Mouse (Mus musculus) C2C12 (cell line): Measurements from ENCODE around the gene Mycbpap. TPM values are rescaled to one million over a fixed set of nuclear protein-coding genes. Genes with fewer than 3 reads are reported as not detected.

Source experiments
- H3K27me3 ChIP-seq: one replicate; pipeline ENCODE4 v1.6.1; 2011; ENCODE audit not compliant: control insufficient read depth, insufficient read depth, insufficient read length
- H3K36me3 ChIP-seq: one replicate; pipeline ENCODE4 v1.6.1; 2011; ENCODE audit not compliant: control insufficient read depth, insufficient read depth
- H3K4me3 ChIP-seq: one replicate; pipeline ENCODE4 v1.5.1; 2011; ENCODE audit warnings: mild to moderate bottlenecking, control low read depth; ENCODE audit not compliant: poor library complexity, insufficient read depth, severe bottlenecking
- H3K79me2 ChIP-seq: one replicate; pipeline ENCODE4 v1.6.1; 2011; ENCODE audit not compliant: control insufficient read depth, insufficient read depth
- H3K79me3 ChIP-seq: one replicate; pipeline ENCODE4 v1.6.1; 2011; ENCODE audit warnings: low read depth, control low read depth
- H3ac ChIP-seq: one replicate; pipeline ENCODE3; 2011; ENCODE audit warnings: low read depth; ENCODE audit not compliant: control insufficient read depth, insufficient read length
- CEBPB ChIP-seq: IDR thresholded peaks from one replicate; pipeline ENCODE4 v1.6.1; 2011; ENCODE audit warnings: low read depth, mild to moderate bottlenecking, control low read depth, moderate library complexity
- CTCF ChIP-seq: IDR thresholded peaks from one replicate; pipeline ENCODE4 v1.5.1; 2011; ENCODE audit not compliant: control insufficient read depth, insufficient read depth, insufficient read length
- FOSL1 ChIP-seq: IDR thresholded peaks from one replicate; pipeline ENCODE4 v1.8.0; 2011; ENCODE audit warnings: mild to moderate bottlenecking, low read length; ENCODE audit not compliant: poor library complexity, insufficient read depth, severe bottlenecking
- MAX ChIP-seq: IDR thresholded peaks from one replicate; pipeline ENCODE4 v1.6.1; 2011; ENCODE audit warnings: mild to moderate bottlenecking, control low read depth
- MYOD1 ChIP-seq: IDR thresholded peaks from one replicate; pipeline ENCODE4 v1.6.1; 2011; ENCODE audit warnings: low read depth; ENCODE audit not compliant: control insufficient read depth, insufficient read length
- MYOG ChIP-seq: IDR thresholded peaks from one replicate; pipeline ENCODE4 v1.6.1; 2011; ENCODE audit not compliant: control insufficient read depth, insufficient read length; ENCODE audit errors: extremely low read depth
- USF1 ChIP-seq: IDR thresholded peaks from one replicate; pipeline ENCODE4 v1.6.1; 2011; ENCODE audit warnings: low read depth, mild to moderate bottlenecking, control low read depth, moderate library complexity
- polyA plus RNA-seq: library from polyadenylated mRNA; unstranded; fragments of >200 nt; fragmentation: generic; extraction: Trizol; gene quantifications from one replicate; pipeline ENCODE4 v1.2.1, GENCODE M21; 2012; ENCODE audit warnings: missing spikeins

Mycbpap gene
- polyA plus RNA-seq, 1 experiment: not detected

DNA sequence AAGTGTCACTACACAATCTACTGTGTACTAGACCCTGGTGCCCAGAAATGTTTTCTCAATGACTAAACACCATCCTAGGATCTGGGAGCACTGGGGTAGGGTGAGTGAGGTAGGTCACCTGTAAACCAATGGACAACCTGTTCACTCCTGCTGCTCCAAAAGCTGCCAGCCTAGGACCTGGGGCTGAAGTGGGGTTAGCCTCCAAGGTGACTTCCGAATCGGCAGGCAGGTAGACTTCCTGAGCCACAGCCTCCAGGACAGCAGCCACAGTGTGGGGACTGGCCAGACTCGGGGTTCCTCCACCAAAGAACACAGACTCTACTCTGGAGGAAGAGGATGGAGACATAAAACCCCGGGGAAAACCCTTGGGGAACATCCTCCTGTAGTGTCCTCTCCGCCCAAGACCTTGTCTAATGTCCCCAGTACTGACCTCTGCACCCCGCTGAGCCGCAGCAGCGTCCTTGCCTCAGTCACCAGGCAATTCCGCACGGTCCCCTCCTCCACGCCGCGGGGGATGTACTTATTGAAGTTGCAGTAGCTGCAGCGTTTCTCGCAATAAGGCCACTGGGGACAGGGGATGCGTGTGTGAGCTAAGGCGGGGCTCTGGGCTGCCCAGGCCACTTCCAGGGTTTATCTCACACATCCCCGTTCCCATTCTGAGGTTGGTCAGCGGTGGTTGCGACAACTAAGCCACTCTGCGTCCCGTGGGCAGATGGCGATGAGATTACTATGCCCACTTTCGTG, 26.7 kb upstream of the Mycbpap start:
- TF ChIP-seq CTCF: no peak
- Histone ChIP-seq H3K27me3 (no peaks in the 10 kb centered on the region), H3K36me3 (no peaks in the 10 kb centered on the region), H3K79me3 (no peaks in the 10 kb centered on the region), H3K79me2 (no peaks in the 10 kb centered on the region), H3K4me3 (peak overlapping the region; percentile 38), H3ac (peak overlapping the region; percentile 93)

DNA sequence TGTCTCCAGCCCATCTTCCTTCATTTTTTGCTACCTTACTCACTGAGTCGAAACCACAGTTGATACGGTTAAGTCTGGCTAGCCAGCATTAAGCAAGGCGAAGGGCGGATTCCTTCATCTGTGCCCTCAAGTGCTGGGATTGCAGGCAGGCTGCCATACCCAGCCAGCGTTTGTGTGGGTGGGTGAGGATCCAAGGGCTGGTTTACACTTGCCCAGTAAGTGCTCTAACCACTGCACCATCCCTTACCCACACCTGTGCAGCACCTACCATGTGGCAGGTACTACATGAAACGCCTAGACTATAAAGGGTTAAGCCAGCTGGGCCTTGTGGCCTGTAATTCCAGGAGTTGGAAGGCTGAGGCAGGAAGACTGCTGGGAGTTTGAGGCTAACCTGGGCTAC, 25.7 kb upstream of the Mycbpap start:
- no peak overlapping the region for H3K4me3 ChIP-seq
- H3K27me3 ChIP-seq: no peaks in the 10 kb centered on the region
- no peak overlapping the region for H3ac ChIP-seq
- H3K79me3 ChIP-seq: no peaks in the 10 kb centered on the region
- no peaks in the 10 kb centered on the region for H3K79me2 ChIP-seq
- no peak for TF ChIP-seq CEBPB
- no peak for TF ChIP-seq MAX
- no peak for TF ChIP-seq MYOD1
- no peak for TF ChIP-seq MYOG
- no peaks in the 10 kb centered on the region for H3K36me3 ChIP-seq

DNA sequence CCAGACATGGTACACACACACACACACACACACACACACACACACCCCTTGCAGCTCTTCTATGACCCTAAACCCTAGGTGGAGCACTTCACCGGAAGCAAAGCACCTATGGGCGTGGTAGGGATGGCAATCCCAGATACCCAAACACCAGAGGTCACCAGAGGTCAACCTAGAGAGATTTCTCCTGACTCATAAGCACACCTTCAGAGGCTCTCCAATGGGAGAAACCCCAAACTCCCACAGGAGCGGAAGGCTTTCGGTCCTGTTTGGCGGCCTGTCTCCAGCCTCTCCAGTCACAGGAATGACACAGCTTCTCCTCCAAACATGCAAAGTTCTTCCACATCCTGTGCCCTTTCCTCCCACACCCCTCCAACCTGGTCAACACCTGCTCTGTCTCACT, 24.8 kb upstream of the Mycbpap start:
- Histone ChIP-seq H3K79me3 (no peaks in the 10 kb centered on the region), H3K27me3 (no peaks in the 10 kb centered on the region), H3K79me2 (no peaks in the 10 kb centered on the region), H3K4me3 (no peak overlapping the region), H3K36me3 (no peaks in the 10 kb centered on the region), H3ac (no peak overlapping the region)
- TF ChIP-seq MYOD1 (no peak), FOSL1 (no peak), CTCF (no peak), MYOG (no peak), MAX (no peak), USF1 (no peak), CEBPB (no peak)

DNA sequence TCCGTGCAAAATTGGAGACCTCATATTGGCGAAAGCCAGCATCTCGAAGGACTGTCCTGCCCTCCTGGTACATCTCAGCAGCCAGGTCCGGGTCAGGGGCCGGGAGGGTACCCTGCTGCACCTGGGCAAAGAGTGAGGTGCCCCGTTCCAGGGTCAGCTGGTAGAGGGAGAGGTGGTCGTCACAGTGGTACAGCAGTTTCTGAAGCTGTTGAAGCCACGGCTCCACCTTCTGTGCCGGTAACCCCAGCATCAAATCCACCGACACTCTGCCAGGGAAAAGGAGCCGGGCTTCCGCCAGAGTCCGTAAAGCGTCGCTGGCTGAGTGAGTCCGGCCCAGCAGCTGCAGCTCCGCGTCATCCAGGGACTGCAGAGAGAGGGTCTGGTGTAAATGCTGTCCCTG, 22.9 kb upstream of the Mycbpap start:
- Histone ChIP-seq H3ac (no peak overlapping the region), H3K4me3 (no peak overlapping the region), H3K36me3 (no peaks in the 10 kb centered on the region), H3K79me3 (no peaks in the 10 kb centered on the region), H3K27me3 (no peaks in the 10 kb centered on the region), H3K79me2 (no peaks in the 10 kb centered on the region)
- no peak for TF ChIP-seq CTCF
- no peak for TF ChIP-seq MYOD1
- TF ChIP-seq USF1: no peak
- no peak for TF ChIP-seq MAX
- no peak for TF ChIP-seq CEBPB
- no peak for TF ChIP-seq MYOG
- TF ChIP-seq FOSL1: no peak

DNA sequence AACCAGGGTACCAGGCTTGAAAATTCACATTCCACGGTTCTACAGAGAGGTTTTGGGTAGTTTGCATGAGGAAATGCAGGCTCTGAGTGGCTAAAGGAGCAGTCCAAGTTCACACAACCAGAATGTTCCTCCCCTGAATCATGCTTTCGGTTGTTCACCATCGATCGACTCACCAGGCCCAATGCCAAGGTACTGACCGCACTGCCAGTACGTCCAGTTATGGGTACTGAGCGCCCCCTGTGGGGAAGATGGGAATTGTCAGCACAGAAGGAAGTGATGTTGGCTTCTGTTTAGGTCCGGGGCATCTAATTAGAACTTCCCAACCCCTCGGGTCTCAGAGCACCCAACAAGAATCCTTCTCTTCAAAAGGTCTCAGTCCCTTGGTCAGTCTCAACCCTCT, 22.4 kb upstream of the Mycbpap start:
- Histone ChIP-seq H3K36me3 (no peaks in the 10 kb centered on the region), H3K79me3 (no peaks in the 10 kb centered on the region), H3K27me3 (no peaks in the 10 kb centered on the region), H3K79me2 (no peaks in the 10 kb centered on the region), H3K4me3 (no peak overlapping the region), H3ac (no peak overlapping the region)
- TF ChIP-seq FOSL1: peak; percentile 36
- TF ChIP-seq MYOD1: no peak
- TF ChIP-seq MAX: peak; percentile 72
- peak; percentile 86 for TF ChIP-seq CTCF
- TF ChIP-seq MYOG: no peak
- TF ChIP-seq CEBPB: no peak
- TF ChIP-seq USF1: no peak

DNA sequence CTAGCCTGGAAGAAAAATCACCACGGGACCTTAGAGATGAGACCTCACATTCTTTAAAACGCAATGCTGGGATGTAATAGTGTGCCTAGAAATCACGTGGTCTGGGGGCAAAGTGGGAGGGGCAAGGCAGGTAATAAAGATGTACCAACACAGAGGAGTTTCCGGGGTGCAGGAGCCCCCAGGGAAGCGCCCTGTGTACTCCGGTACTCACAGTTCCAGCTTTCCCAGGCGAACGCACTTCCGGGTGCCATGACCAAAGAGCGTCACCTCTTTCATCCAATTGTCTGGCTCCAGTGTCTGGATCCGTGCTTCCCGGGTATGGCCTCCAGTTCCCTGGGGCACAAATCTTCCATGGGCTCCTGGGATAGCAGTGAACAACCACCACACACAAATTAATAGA, 21.8 kb upstream of the Mycbpap start:
- Histone ChIP-seq H3ac (peak overlapping the region; percentile 26), H3K79me3 (no peaks in the 10 kb centered on the region), H3K27me3 (no peaks in the 10 kb centered on the region), H3K36me3 (no peaks in the 10 kb centered on the region), H3K4me3 (no peak overlapping the region), H3K79me2 (no peaks in the 10 kb centered on the region)
- TF ChIP-seq FOSL1: no peak
- TF ChIP-seq MYOG: no peak
- TF ChIP-seq CEBPB: no peak
- TF ChIP-seq USF1: no peak
- TF ChIP-seq CTCF: no peak
- TF ChIP-seq MYOD1: no peak
- no peak for TF ChIP-seq MAX

DNA sequence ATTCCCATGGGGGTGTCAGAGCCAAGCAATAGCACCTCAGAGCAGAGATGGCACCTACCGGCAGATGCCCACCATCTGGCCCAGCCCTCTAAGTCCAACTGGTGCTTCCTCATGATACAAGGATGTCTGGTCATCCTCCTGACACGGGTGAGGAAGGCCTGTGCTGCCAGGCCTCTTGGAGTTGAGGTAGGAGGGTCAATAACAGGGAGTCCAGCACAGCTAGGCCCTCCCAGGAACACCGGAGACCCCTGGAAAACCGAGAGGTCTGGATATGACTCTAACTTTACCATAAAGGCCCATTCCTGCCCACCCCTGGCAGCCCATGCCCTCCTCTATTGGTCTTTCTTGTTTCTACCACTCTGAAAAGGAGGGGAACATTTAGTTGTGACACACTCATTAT, 20.9 kb upstream of the Mycbpap start:
- Histone ChIP-seq H3K79me3 (no peaks in the 10 kb centered on the region), H3K79me2 (no peaks in the 10 kb centered on the region), H3K4me3 (no peak overlapping the region), H3K27me3 (no peaks in the 10 kb centered on the region), H3ac (no peak overlapping the region), H3K36me3 (no peaks in the 10 kb centered on the region)
- TF ChIP-seq FOSL1 (no peak), MYOD1 (no peak), USF1 (no peak), MAX (no peak), MYOG (no peak), CEBPB (no peak), CTCF (no peak)
